Mouse (Mus musculus) G1E (cell line): Measurements from ENCODE around the gene Pln.

Source experiments
- CTCF ChIP-seq: IDR thresholded peaks from 2 replicates; pipeline ENCODE4 v1.5.1; 2012; ENCODE audit warnings: low read depth, low read length, inconsistent platforms, mixed read lengths
- GATA1 ChIP-seq: IDR thresholded peaks from 2 replicates; pipeline ENCODE4 v1.6.1; 2012; ENCODE audit warnings: borderline replicate concordance, low read length, inconsistent platforms, mixed read lengths
- POLR2AphosphoS5 ChIP-seq: IDR thresholded peaks from 2 replicates; pipeline ENCODE4 v1.6.1; 2012; ENCODE audit warnings: low read depth, low read length, inconsistent platforms; ENCODE audit not compliant: insufficient replicate concordance

DNA sequence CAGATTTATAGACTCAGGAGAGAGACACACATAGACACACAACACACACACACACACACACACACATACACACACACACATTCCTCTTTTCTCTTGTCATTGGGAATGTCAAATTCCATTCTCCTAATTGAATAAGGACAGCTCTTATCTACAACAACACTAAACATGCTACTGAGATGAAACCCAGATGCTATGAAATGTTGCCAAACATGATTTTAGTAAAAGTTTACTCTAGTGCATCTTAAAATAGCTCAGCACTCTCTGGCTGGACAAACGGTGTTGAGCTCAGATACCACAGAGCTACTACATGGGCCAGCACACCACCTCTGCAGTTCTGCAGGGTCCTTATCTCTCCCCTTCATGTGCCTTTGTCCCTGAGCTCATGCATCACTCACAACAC is 12.8 kb upstream of the Pln start:
- TF ChIP-seq CTCF (no peak), GATA1 (no peak), POLR2AphosphoS5 (no peak)
